Mouse (Mus musculus) heart, postnatal 10 days (tissue): Measurements from ENCODE around the gene Ppp1r9a. TPM values are rescaled to one million over a fixed set of nuclear protein-coding genes. Genes with fewer than 3 reads are reported as not detected.
A peak's percentile ranks its signal among the peaks of the same experiment; 100 is the strongest.

Experiments
- DNase-seq, 2 experiments: peaks; one replicate each; pipeline ENCODE4 v3.0.0; 2021
- intact Hi-C: fragments of 180-260 bp; cut with DNase I; formaldehyde crosslinking; loops from one replicate; pipeline ENCODE4 v1.15.1; 2025
- total RNA-seq, 2 experiments: library from RNA; stranded (reverse); gene quantifications; 2 replicates each; pipeline ENCODE4 v1.2.3; 2021

Ppp1r9a gene
- total RNA-seq, 2 experiments from 2014 or later, result 21.8 to 24.8 TPM

- intact Hi-C loops, result no loop called here
- DNase-seq, result no peak
These were observed 236.9 kb downstream of the Ppp1r9a start for GRCm38 (mm10) chr6:5139666-5140065.

GRCm38 (mm10) chr6:5147488-5148142, 244.9 kb downstream of the Ppp1r9a start:
- intact Hi-C loops, result no loop called here
- no peak for DNase-seq

- DNase-seq, result peak; percentile 24 to 28
- intact Hi-C loops, result no loop called here
These were observed 247.2 kb downstream of the Ppp1r9a start for GRCm38 (mm10) chr6:5149941-5150340.

- intact Hi-C loops, result no loop called here
- peak; percentile 43 to 54 for DNase-seq
These were observed 248.5 kb downstream of the Ppp1r9a start for GRCm38 (mm10) chr6:5151171-5151570.

GRCm38 (mm10) chr6:5152185-5152584, 249.5 kb downstream of the Ppp1r9a start:
- intact Hi-C loops, result no loop called here
- DNase-seq, result no peak

GRCm38 (mm10) chr6:5154786-5155185, 252.1 kb downstream of the Ppp1r9a start:
- intact Hi-C loops, result no loop called here
- DNase-seq, result no peak

GRCm38 (mm10) chr6:5155313-5155927, 252.7 kb downstream of the Ppp1r9a start:
- intact Hi-C loops, result no loop called here

GRCm38 (mm10) chr6:5156541-5157425, 254.1 kb downstream of the Ppp1r9a start:
- intact Hi-C loops, result no loop called here
- no peak for DNase-seq

More at GRCm38 (mm10) chr6:5155313-5155927, 252.7 kb downstream of the Ppp1r9a start:
- no peak for DNase-seq

- peak in 1 of 2 experiments; percentile 23 for DNase-seq
- intact Hi-C loops, result no loop called here
These were observed 256.7 kb downstream of the Ppp1r9a start for GRCm38 (mm10) chr6:5159385-5159791.

GRCm38 (mm10) chr6:5162052-5162451, 259.3 kb downstream of the Ppp1r9a start:
- intact Hi-C loops, result no loop called here
- no peak for DNase-seq

- no peak for DNase-seq
- intact Hi-C loops, result no loop called here
These were observed 260.9 kb downstream of the Ppp1r9a start for GRCm38 (mm10) chr6:5163507-5164144.

- intact Hi-C loops, result no loop called here
- no peak for DNase-seq
These were observed 262.1 kb downstream of the Ppp1r9a start for GRCm38 (mm10) chr6:5164855-5165254.

GRCm38 (mm10) chr6:5167051-5167677, 264.4 kb downstream of the Ppp1r9a start:
- peak; percentile 33 to 44 for DNase-seq
- intact Hi-C loops, result no loop called here

GRCm38 (mm10) chr6:5168158-5168557, 265.4 kb downstream of the Ppp1r9a start:
- intact Hi-C loops, result no loop called here

GRCm38 (mm10) chr6:5171418-5171817, 268.7 kb downstream of the Ppp1r9a start:
- DNase-seq, result no peak
- intact Hi-C loops, result no loop called here

More at GRCm38 (mm10) chr6:5168158-5168557, 265.4 kb downstream of the Ppp1r9a start:
- DNase-seq, result no peak

- intact Hi-C loops, result no loop called here
- DNase-seq, result no peak
These were observed 269.9 kb downstream of the Ppp1r9a start for GRCm38 (mm10) chr6:5172571-5172970.

GRCm38 (mm10) chr6:5174179-5174812, 271.6 kb downstream of the Ppp1r9a start:
- intact Hi-C loops, result no loop called here
- DNase-seq, result no peak

GRCm38 (mm10) chr6:5177967-5178891, 275.5 kb downstream of the Ppp1r9a start:
- intact Hi-C loops, result no loop called here
- DNase-seq, result no peak

GRCm38 (mm10) chr6:5179189-5179588, 276.5 kb downstream of the Ppp1r9a start:
- intact Hi-C loops, result no loop called here
- DNase-seq, result no peak
